Mouse (Mus musculus) stomach, postnatal 0 days (tissue): ENCODE measurements around the gene Zzef1.

Source experiments
- CTCF ChIP-seq: IDR thresholded peaks from 2 replicates; pipeline ENCODE4 v1.5.1; 2016; ENCODE audit warnings: antibody characterized with exemption, low read depth, mild to moderate bottlenecking, moderate library complexity
- EP300 ChIP-seq: optimal IDR thresholded peaks from 2 replicates; pipeline ENCODE3; 2016; ENCODE audit warnings: antibody characterized with exemption

- TF ChIP-seq CTCF: no peak
- no peak for TF ChIP-seq EP300
Observed at GRCm38 (mm10) chr11:72955339-72955974, 159.4 kb downstream of the Zzef1 start.
